Mouse (Mus musculus) liver, embryonic 11.5 days (tissue): ENCODE measurements around the gene Rtn2. TPM values are rescaled to one million over a fixed set of nuclear protein-coding genes. Genes with fewer than 3 reads are reported as not detected.

Experiments used
- ATAC-seq: fragments of 200-750 bp; cut with Nextera tagmentation; replicated peaks from 2 replicates; pipeline ENCODE4 v1.8.0; 2017; ENCODE audit warnings: moderate number of reproducible peaks, mild to moderate bottlenecking, moderate TSS enrichment, moderate library complexity; ENCODE audit not compliant: low FRiP score
- DNase-seq: peaks from one replicate; pipeline ENCODE4 v3.0.0-alpha.2; 2017; ENCODE audit warnings: low spot score
- H3K27ac ChIP-seq: fragments of 300-500 bp; sonication (generic); 2 replicates; pipeline ENCODE4 v1.5.1; 2014; ENCODE audit warnings: mild to moderate bottlenecking, low read depth, low read length, control low read depth
- H3K27me3 ChIP-seq: fragments of 300-500 bp; sonication (generic); replicated peaks from 2 replicates; pipeline ENCODE4 v1.6.1; 2014; ENCODE audit warnings: low read length, mixed read lengths; ENCODE audit not compliant: control insufficient read depth, insufficient read depth
- H3K36me3 ChIP-seq: fragments of 300-500 bp; sonication (generic); 2 replicates; pipeline ENCODE4 v1.6.1; 2014; ENCODE audit warnings: mild to moderate bottlenecking, low read length, moderate library complexity, mixed read lengths; ENCODE audit not compliant: control insufficient read depth, insufficient read depth
- H3K4me1 ChIP-seq: fragments of 300-500 bp; sonication (generic); replicated peaks from 2 replicates; pipeline ENCODE4 v1.6.1; 2014; ENCODE audit warnings: low read length, mixed read lengths; ENCODE audit not compliant: control insufficient read depth, insufficient read depth
- H3K4me2 ChIP-seq: fragments of 300-500 bp; sonication (generic); 2 replicates; pipeline ENCODE4 v1.6.1; 2014; ENCODE audit warnings: mild to moderate bottlenecking, control low read depth, moderate library complexity
- H3K4me3 ChIP-seq: fragments of 300-500 bp; sonication (generic); 2 replicates; pipeline ENCODE4 v1.5.1; 2014; ENCODE audit warnings: low read depth, low read length, control low read depth
- H3K9ac ChIP-seq: fragments of 300-500 bp; sonication (generic); 2 replicates; pipeline ENCODE4 v1.6.1; 2014; ENCODE audit warnings: low read depth, low read length, control low read depth
- H3K9me3 ChIP-seq: fragments of 300-500 bp; sonication (generic); 2 replicates; pipeline ENCODE4 v1.6.1; 2016; ENCODE audit warnings: low read length, inconsistent platforms, mixed read lengths; ENCODE audit not compliant: control insufficient read depth
- WGBS: fragments of 180-500 bp; shearing (Covaris S2); extraction: QIAGEN DNeasy Blood & Tissue Kit; methylation state at CpG from one replicate; pipeline ENCODE4 v1.1.7; 2014; 5-methylcytosine and 5-hydroxymethylcytosine counted together
- polyA plus RNA-seq: library from polyadenylated mRNA; unstranded; fragments of >200 nt; fragmentation: Nextera tagmentation; extraction: Ambion mirVana; gene quantifications from 2 replicates; pipeline ENCODE4 v1.2.1, GENCODE M21; 2014

The Rtn2 gene
- polyA plus RNA-seq, 1 experiment from 2014 or later, result 11.1 TPM

DNA sequence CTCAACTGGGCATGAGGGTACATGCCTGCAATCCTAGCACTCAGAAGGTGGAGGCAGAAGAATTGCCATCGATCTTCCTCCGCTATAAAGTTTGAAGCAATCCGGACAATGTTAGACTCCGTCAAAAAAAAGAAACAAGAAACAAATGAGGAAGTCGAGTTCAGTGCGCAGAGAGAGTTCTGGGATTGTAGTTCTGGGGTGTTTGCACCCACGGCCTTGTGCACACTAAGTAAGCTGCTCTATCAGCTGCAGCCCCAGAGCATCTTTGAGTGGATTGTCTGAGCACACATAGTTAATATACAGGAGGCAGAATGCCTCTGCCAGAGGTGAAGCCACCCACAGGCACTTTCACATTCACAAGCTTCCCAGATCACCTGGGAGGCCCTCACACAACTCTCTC lies 36.3 kb downstream of the Rtn2 start:
- H3K4me3 ChIP-seq, result no peak overlapping the region
- no peak overlapping the region for H3K27ac ChIP-seq
- no peaks in the 10 kb centered on the region for H3K36me3 ChIP-seq
- peaks cover 8% of the 10 kb centered on the region for H3K4me1 ChIP-seq
- no peaks in the 10 kb centered on the region for H3K9me3 ChIP-seq
- H3K27me3 ChIP-seq, result peaks cover 59% of the 10 kb centered on the region
- H3K4me2 ChIP-seq, result no peak overlapping the region
- DNase-seq (no peak), ATAC-seq (no peak)
- no peak overlapping the region for H3K9ac ChIP-seq
- WGBS, result 55% methylated on average over 7 of the region's 7 CpGs

DNA sequence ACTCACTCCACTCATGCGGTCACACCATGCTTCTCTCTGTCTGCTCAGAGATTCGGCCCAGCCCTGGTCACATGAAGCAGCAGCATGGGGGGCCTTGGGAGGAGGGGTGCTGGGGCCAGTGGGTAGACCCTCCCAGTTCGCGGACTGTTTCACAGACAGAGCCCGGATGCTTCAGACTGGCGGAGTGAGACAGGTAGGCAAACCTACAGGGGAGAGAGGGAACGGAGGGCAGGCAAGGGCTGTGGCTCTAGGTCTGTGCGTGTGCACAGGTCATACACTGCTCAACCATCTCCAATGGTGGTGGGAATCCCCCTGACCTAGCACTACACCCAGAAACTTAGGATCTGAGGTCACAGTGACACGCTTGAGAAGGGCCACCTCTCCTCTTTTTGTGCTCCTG lies 37.0 kb downstream of the Rtn2 start:
- WGBS, result 25% methylated on average over 9 of the region's 9 CpGs

DNA sequence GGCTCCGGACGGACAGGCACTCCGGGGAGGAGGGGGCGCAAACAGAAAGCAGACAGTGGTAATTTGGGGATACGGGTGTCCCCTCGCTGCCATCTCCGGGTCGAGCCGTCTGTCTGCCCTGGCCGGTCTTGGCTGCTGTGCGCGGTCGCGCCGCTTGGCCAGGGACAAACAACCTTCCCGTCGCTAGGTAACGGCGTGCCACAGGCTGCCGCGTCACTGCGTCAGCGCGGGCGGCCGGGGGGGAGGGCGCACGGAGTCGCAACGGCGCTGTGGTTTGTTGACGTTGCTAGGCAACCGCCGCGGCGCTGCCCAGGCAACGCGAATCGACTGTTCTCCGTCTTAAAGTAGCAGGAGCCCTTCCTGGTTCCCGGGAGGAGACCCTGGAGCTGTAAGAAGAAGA lies 37.5 kb downstream of the Rtn2 start:
- no peak overlapping the region for H3K27ac ChIP-seq
- H3K27me3 ChIP-seq, result peaks cover 54% of the 10 kb centered on the region

More for the DNA sequence above, 37.0 kb downstream of the Rtn2 start:
- Histone ChIP-seq H3K9me3 (no peaks in the 10 kb centered on the region), H3K36me3 (no peaks in the 10 kb centered on the region), H3K4me1 (peaks cover 8% of the 10 kb centered on the region), H3K4me2 (peak overlapping the region; percentile 81), H3K27ac (no peak overlapping the region), H3K9ac (peak overlapping the region; percentile 57), H3K27me3 (peaks cover 54% of the 10 kb centered on the region), H3K4me3 (peak overlapping the region; percentile 50)
- DNase-seq (no peak), ATAC-seq (peak; percentile 40)

GRCm38 (mm10) chr7:19320637-19321036 lies 38.2 kb downstream of the Rtn2 start:
- H3K9me3 ChIP-seq, result no peaks in the 10 kb centered on the region
- H3K27ac ChIP-seq, result no peak overlapping the region
- H3K4me1 ChIP-seq, result peaks cover 10% of the 10 kb centered on the region
- no peak for DNase-seq
- peak overlapping the region; percentile 81 for H3K4me2 ChIP-seq
- H3K27me3 ChIP-seq, result peaks cover 51% of the 10 kb centered on the region
- no peak for ATAC-seq
- 40% methylated on average over 7 of the region's 7 CpGs for WGBS
- no peak overlapping the region for H3K4me3 ChIP-seq
- H3K9ac ChIP-seq, result no peak overlapping the region
- no peaks in the 10 kb centered on the region for H3K36me3 ChIP-seq

More for the DNA sequence above, 37.5 kb downstream of the Rtn2 start:
- Histone ChIP-seq H3K36me3 (no peaks in the 10 kb centered on the region), H3K4me2 (peak overlapping the region; percentile 81), H3K4me3 (peak overlapping the region; percentile 50), H3K9me3 (no peaks in the 10 kb centered on the region), H3K9ac (peak overlapping the region; percentile 57), H3K4me1 (peaks cover 8% of the 10 kb centered on the region)
- peak; percentile 93 for DNase-seq
- peak; percentile 90 for ATAC-seq
- under 1% methylated on average over 38 of the region's 41 CpGs for WGBS

GRCm38 (mm10) chr7:19321464-19321863 lies 39.0 kb downstream of the Rtn2 start:
- Histone ChIP-seq H3K9ac (no peak overlapping the region), H3K4me2 (no peak overlapping the region), H3K4me1 (peaks cover 17% of the 10 kb centered on the region), H3K27ac (no peak overlapping the region), H3K9me3 (no peaks in the 10 kb centered on the region), H3K4me3 (no peak overlapping the region), H3K27me3 (peaks cover 45% of the 10 kb centered on the region), H3K36me3 (no peaks in the 10 kb centered on the region)
- DNase-seq, result no peak
- WGBS, result 59% methylated on average over 5 of the region's 5 CpGs
- ATAC-seq, result no peak

DNA sequence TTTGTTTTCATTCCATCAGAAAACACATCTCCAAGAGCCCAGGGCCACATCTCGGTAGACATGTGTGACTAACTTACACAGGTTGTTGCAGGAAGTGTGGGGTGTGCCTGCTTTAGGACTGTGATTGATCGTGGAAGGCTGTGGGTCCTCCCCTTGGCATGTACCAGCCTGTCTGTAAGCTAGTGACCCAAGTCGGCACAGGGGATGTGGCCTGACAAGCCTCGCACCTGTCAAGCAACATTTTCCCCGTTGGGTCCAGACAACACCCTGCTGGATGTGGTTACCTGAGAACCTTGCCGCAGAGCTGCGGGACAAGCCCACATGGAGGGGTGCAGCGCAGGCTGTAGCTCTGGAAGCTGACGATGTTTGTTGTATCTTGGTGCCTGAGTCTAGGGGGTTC lies 40.1 kb downstream of the Rtn2 start:
- H3K4me1 ChIP-seq, result peaks cover 27% of the 10 kb centered on the region
- H3K27me3 ChIP-seq, result peaks cover 39% of the 10 kb centered on the region
- no peak overlapping the region for H3K9ac ChIP-seq
- H3K36me3 ChIP-seq, result no peaks in the 10 kb centered on the region
- DNase-seq (no peak), ATAC-seq (no peak)
- no peak overlapping the region for H3K4me2 ChIP-seq
- H3K4me3 ChIP-seq, result no peak overlapping the region
- 37% methylated on average over 9 of the region's 9 CpGs for WGBS
- no peaks in the 10 kb centered on the region for H3K9me3 ChIP-seq
- H3K27ac ChIP-seq, result no peak overlapping the region

GRCm38 (mm10) chr7:19324221-19324620 lies 41.8 kb downstream of the Rtn2 start:
- Histone ChIP-seq H3K4me2 (no peak overlapping the region), H3K36me3 (no peaks in the 10 kb centered on the region), H3K4me1 (peaks cover 32% of the 10 kb centered on the region), H3K27ac (no peak overlapping the region), H3K9ac (no peak overlapping the region), H3K4me3 (no peak overlapping the region), H3K27me3 (peaks cover 31% of the 10 kb centered on the region), H3K9me3 (no peaks in the 10 kb centered on the region)
- no peak for ATAC-seq
- DNase-seq, result no peak
- WGBS, result 83% methylated on average over 11 of the region's 11 CpGs

DNA sequence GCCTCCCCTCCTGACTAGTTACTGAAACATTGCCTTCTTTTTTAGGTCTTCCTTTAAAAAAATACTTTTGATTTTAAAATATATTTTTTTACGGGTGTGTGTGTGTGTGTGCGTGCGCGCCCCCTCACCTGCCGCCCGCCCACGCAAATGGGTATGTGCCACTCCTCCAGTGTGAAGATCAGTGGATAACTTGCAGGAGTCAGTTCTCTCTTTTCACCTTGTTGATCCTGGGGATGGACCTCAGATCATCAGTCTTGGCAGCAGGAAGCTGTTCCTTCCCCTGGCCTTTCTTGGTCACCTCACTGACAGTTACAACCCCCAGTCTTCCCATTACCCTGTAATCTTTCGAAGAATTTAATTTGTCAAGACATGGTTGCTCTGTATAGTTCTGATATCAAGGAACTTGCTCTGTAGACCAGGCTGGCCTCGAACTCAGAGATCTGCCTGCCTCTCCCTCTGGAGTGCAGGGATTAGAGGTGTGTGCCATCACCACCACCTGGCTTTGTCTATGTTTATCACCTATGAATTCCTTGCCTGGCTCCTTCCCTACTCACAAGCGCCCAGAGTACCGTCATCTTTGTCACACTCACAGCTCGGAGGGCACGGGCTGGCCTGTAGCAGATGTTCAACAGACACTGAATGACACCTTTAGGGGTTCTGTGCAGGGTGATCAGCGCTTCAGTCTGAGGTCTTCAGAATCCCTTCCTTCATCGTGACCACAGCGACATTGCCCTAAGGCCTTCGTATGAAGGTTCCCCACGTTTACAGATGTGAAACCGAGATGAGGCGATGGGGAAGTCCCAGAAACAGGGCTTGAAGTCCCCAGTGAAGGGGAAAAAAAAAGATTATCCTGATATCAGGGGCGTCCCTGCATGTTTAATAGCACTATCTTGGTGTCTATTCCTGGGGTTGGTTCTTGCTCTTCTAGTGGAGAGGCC lies 43.1 kb downstream of the Rtn2 start:
- no peak overlapping the region for H3K27ac ChIP-seq
- 59% methylated on average over 21 of the region's 21 CpGs for WGBS
- H3K4me1 ChIP-seq, result peaks cover 23% of the 10 kb centered on the region
- ATAC-seq, result no peak
- no peak for DNase-seq
- H3K9me3 ChIP-seq, result no peaks in the 10 kb centered on the region
- peaks cover 25% of the 10 kb centered on the region for H3K27me3 ChIP-seq
- H3K4me3 ChIP-seq, result no peak overlapping the region
- no peaks in the 10 kb centered on the region for H3K36me3 ChIP-seq
- H3K4me2 ChIP-seq, result peak overlapping the region; percentile 78
- no peak overlapping the region for H3K9ac ChIP-seq

DNA sequence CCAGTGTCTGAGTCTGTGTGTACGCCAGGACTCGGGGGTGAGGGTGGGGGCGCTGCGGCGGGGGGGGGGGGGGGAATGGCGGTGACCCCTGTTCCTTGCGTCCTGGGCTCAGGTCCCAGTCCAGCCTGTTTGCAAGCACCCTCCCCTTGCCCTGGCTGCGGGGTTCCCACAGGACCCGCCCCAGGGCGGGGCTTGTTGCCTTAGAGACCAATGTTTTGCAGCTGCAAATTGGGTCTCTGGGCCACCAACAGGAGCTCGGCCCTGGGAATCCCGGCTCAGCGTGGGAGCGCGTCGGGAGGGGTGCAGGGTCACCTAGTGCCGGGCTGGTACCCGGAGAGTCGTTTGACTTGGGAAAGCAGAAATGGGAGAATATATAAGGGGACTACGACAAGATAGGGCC lies 43.9 kb downstream of the Rtn2 start:
- H3K27me3 ChIP-seq, result peaks cover 23% of the 10 kb centered on the region
- peak overlapping the region; percentile 78 for H3K4me2 ChIP-seq
- peaks cover 23% of the 10 kb centered on the region for H3K4me1 ChIP-seq
- DNase-seq, result peak; percentile 80
- H3K4me3 ChIP-seq, result peak overlapping the region; percentile 43
- peak; percentile 75 for ATAC-seq
- WGBS, result 2% methylated on average over 19 of the region's 20 CpGs
- no peaks in the 10 kb centered on the region for H3K9me3 ChIP-seq
- H3K36me3 ChIP-seq, result no peaks in the 10 kb centered on the region
- no peak overlapping the region for H3K9ac ChIP-seq
- no peak overlapping the region for H3K27ac ChIP-seq
